Mouse (Mus musculus) megakaryocyte, embryonic 14.5 days (primary cell): ENCODE results near the gene Csrnp3.

Experiments
- FLI1 ChIP-seq: IDR thresholded peaks from 2 replicates; pipeline ENCODE4 v1.6.1; 2012; ENCODE audit warnings: low read length, inconsistent platforms, mixed read lengths
- GATA1 ChIP-seq: IDR thresholded peaks from 3 replicates; pipeline ENCODE4 v1.6.1; 2012; ENCODE audit warnings: mixed read lengths, low read length, inconsistent platforms, borderline replicate concordance

DNA sequence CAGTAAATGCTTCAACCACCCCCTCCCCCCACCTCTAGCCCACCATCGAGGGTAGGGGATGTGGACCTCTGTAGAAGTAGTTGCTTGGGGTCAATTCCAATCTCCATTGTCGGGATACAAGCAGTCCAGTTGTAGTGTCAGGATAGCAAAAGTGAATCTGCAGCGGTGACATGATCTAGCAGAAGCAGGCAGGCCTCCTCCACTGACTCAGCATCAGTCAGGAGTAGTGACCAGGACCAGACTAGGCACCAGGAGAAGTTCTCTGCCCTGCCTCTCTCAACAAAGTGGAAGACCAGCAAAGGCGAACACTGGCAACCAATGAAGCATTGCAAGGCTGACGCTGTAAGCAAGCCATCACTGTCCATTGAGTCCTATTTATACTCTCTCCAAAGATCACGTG is 39.0 kb upstream of the Csrnp3 start:
- TF ChIP-seq GATA1 (no peak), FLI1 (no peak)
